Mouse (Mus musculus) forebrain, embryonic 11.5 days (tissue): ENCODE data around the gene Jup. TPM values are rescaled to one million over a fixed set of nuclear protein-coding genes. Genes with fewer than 3 reads are reported as not detected.
A peak's percentile ranks its signal among the peaks of the same experiment; 100 is the strongest.

Experiments used
- ATAC-seq: fragments of 200-750 bp; cut with Nextera tagmentation; replicated peaks from 2 replicates; pipeline ENCODE4 v1.8.0; 2017; ENCODE audit warnings: moderate TSS enrichment; ENCODE audit not compliant: low FRiP score
- DNase-seq: peaks from one replicate; pipeline ENCODE4 v3.0.0-alpha.2; 2017; ENCODE audit warnings: low spot score
- H3K27ac ChIP-seq: fragments of 300-500 bp; sonication (generic); 2 replicates; pipeline ENCODE4 v1.5.1; 2014; ENCODE audit warnings: low read depth, low read length
- H3K27me3 ChIP-seq: fragments of 300-500 bp; sonication (generic); 2 replicates; pipeline ENCODE4 v1.6.1; 2014; ENCODE audit warnings: mild to moderate bottlenecking, low read length, mixed read lengths; ENCODE audit not compliant: control insufficient read depth, insufficient read depth
- H3K36me3 ChIP-seq: fragments of 300-500 bp; sonication (generic); 2 replicates; pipeline ENCODE4 v1.6.1; 2014; ENCODE audit warnings: mild to moderate bottlenecking, low read length, moderate library complexity, mixed read lengths; ENCODE audit not compliant: control insufficient read depth, insufficient read depth
- H3K4me1 ChIP-seq: fragments of 300-500 bp; sonication (generic); replicated peaks from 2 replicates; pipeline ENCODE4 v1.6.1; 2014; ENCODE audit warnings: low read length, mixed read lengths; ENCODE audit not compliant: control insufficient read depth, insufficient read depth
- H3K4me2 ChIP-seq: fragments of 300-500 bp; sonication (generic); 2 replicates; pipeline ENCODE4 v1.6.1; 2014; ENCODE audit warnings: low read depth, mild to moderate bottlenecking, low read length, moderate library complexity, mixed read lengths; ENCODE audit not compliant: severe bottlenecking
- H3K4me3 ChIP-seq: fragments of 300-500 bp; sonication (generic); 2 replicates; pipeline ENCODE4 v1.5.1; 2014; ENCODE audit warnings: low read depth, low read length
- H3K9ac ChIP-seq: fragments of 300-500 bp; sonication (generic); 2 replicates; pipeline ENCODE4 v1.6.1; 2014; ENCODE audit warnings: low read length
- H3K9me3 ChIP-seq: fragments of 300-500 bp; sonication (generic); 2 replicates; pipeline ENCODE4 v1.6.1; 2016; ENCODE audit warnings: low read length, mixed read lengths; ENCODE audit not compliant: control insufficient read depth
- WGBS: fragments of 180-500 bp; shearing (Covaris S2); extraction: QIAGEN DNeasy Blood & Tissue Kit; methylation state at CpG from one replicate; pipeline ENCODE4 v1.1.7; 2014; 5-methylcytosine and 5-hydroxymethylcytosine counted together
- polyA plus RNA-seq: library from polyadenylated mRNA; unstranded; fragments of >200 nt; fragmentation: Nextera tagmentation; extraction: Ambion mirVana; gene quantifications from 2 replicates; pipeline ENCODE4 v1.2.1, GENCODE M21; 2014

The Jup gene
- polyA plus RNA-seq, 1 experiment from 2014 or later: 35.5 TPM

- WGBS: 84% methylated on average over 9 of the region's 9 CpGs
- Histone ChIP-seq H3K4me2 (no peak overlapping the region), H3K27me3 (no peaks in the 10 kb centered on the region), H3K4me1 (no peaks in the 10 kb centered on the region), H3K27ac (no peak overlapping the region), H3K4me3 (no peak overlapping the region), H3K36me3 (no peaks in the 10 kb centered on the region; the same call in 1 of the 2 replicates), H3K9me3 (no peaks in the 10 kb centered on the region), H3K9ac (no peak overlapping the region)
- no peak for DNase-seq
- no peak for ATAC-seq
These were observed 31.1 kb upstream of the Jup start for GRCm38 (mm10) chr11:100428612-100429199.

- no peak for ATAC-seq
- no peak overlapping the region for H3K27ac ChIP-seq
- 89% methylated on average over 3 of the region's 3 CpGs for WGBS
These were observed 29.3 kb upstream of the Jup start for GRCm38 (mm10) chr11:100426820-100427219.

GRCm38 (mm10) chr11:100425851-100426250 is 28.3 kb upstream of the Jup start:
- H3K36me3 ChIP-seq: no peaks in the 10 kb centered on the region
- H3K27ac ChIP-seq: no peak overlapping the region
- H3K9me3 ChIP-seq: no peaks in the 10 kb centered on the region
- ATAC-seq (no peak), DNase-seq (peak; percentile 67)
- H3K27me3 ChIP-seq: no peaks in the 10 kb centered on the region
- no peaks in the 10 kb centered on the region for H3K4me1 ChIP-seq
- H3K4me3 ChIP-seq: no peak overlapping the region
- peak overlapping the region; percentile 33; the same call in 1 of the 2 replicates for H3K9ac ChIP-seq
- WGBS: 37% methylated on average over 7 of the region's 7 CpGs
- H3K4me2 ChIP-seq: no peak overlapping the region

More at GRCm38 (mm10) chr11:100426820-100427219, 29.3 kb upstream of the Jup start:
- DNase-seq: no peak
- H3K4me2 ChIP-seq: no peak overlapping the region
- no peaks in the 10 kb centered on the region for H3K27me3 ChIP-seq
- no peaks in the 10 kb centered on the region for H3K9me3 ChIP-seq
- no peak overlapping the region for H3K4me3 ChIP-seq
- no peaks in the 10 kb centered on the region for H3K4me1 ChIP-seq
- no peaks in the 10 kb centered on the region for H3K36me3 ChIP-seq
- no peak overlapping the region for H3K9ac ChIP-seq

GRCm38 (mm10) chr11:100423836-100424235 is 26.3 kb upstream of the Jup start:
- DNase-seq: no peak
- H3K36me3 ChIP-seq: no peaks in the 10 kb centered on the region
- 90% methylated on average over 7 of the region's 7 CpGs for WGBS

GRCm38 (mm10) chr11:100421537-100421936 is 24.0 kb upstream of the Jup start:
- Histone ChIP-seq H3K9me3 (no peaks in the 10 kb centered on the region), H3K27ac (no peak overlapping the region), H3K27me3 (no peaks in the 10 kb centered on the region), H3K4me2 (no peak overlapping the region), H3K9ac (no peak overlapping the region), H3K36me3 (no peaks in the 10 kb centered on the region), H3K4me1 (no peaks in the 10 kb centered on the region), H3K4me3 (no peak overlapping the region)
- ATAC-seq (no peak), DNase-seq (no peak)
- 70% methylated on average over 8 of the region's 8 CpGs for WGBS

More at GRCm38 (mm10) chr11:100423836-100424235, 26.3 kb upstream of the Jup start:
- Histone ChIP-seq H3K9ac (no peak overlapping the region; the same call in 1 of the 2 replicates), H3K4me2 (no peak overlapping the region), H3K9me3 (no peaks in the 10 kb centered on the region), H3K4me3 (no peak overlapping the region), H3K27me3 (no peaks in the 10 kb centered on the region), H3K27ac (no peak overlapping the region), H3K4me1 (no peaks in the 10 kb centered on the region)
- ATAC-seq: no peak

- H3K27ac ChIP-seq: peak within 1 kb of the TSS; percentile 10; the same call in 1 of the 2 replicates
- no peaks in the 10 kb centered on the region for H3K36me3 ChIP-seq
- H3K27me3 ChIP-seq: peaks cover 9% of the 10 kb centered on the region
- no peaks in the 10 kb centered on the region for H3K9me3 ChIP-seq
- ATAC-seq (peak; percentile 36), DNase-seq (peak; percentile 74)
- peak within 1 kb of the TSS; percentile 69 for H3K9ac ChIP-seq
- H3K4me3 ChIP-seq: peak within 1 kb of the TSS; percentile 57
- peaks cover 13% of the 10 kb centered on the region; the same call in 1 of the 2 replicates for H3K4me1 ChIP-seq
- H3K4me2 ChIP-seq: peak within 1 kb of the TSS; percentile 67
- WGBS: under 1% methylated on average over 31 of the region's 31 CpGs
These were observed 17.6 kb upstream of the Jup start, which contains the start of gene Fkbp10 for GRCm38 (mm10) chr11:100414914-100415822. Fkbp10 (plus strand) TSS chr11:100415697.

GRCm38 (mm10) chr11:100414021-100414913 is 16.7 kb upstream of the Jup start, which contains the start of gene P3h4:
P3h4 (minus strand) TSS chr11:100414836.
- Histone ChIP-seq H3K36me3 (no peaks in the 10 kb centered on the region), H3K4me2 (peak within 1 kb of the TSS; percentile 67), H3K9me3 (no peaks in the 10 kb centered on the region), H3K27ac (peak within 1 kb of the TSS; percentile 10; the same call in 1 of the 2 replicates), H3K4me3 (peak within 1 kb of the TSS; percentile 57), H3K4me1 (peaks cover 13% of the 10 kb centered on the region; the same call in 1 of the 2 replicates), H3K27me3 (peaks cover 9% of the 10 kb centered on the region), H3K9ac (peak within 1 kb of the TSS; percentile 69)
- ATAC-seq: peak; percentile 90
- peak; percentile 89 for DNase-seq
- WGBS: 2% methylated on average over 86 of the region's 93 CpGs

- DNase-seq (no peak), ATAC-seq (no peak)
- no peaks in the 10 kb centered on the region for H3K36me3 ChIP-seq
- H3K4me2 ChIP-seq: peak overlapping the region; percentile 67; the same call in 1 of the 2 replicates
- H3K27ac ChIP-seq: no peak overlapping the region
- H3K9ac ChIP-seq: peak overlapping the region; percentile 69
- H3K9me3 ChIP-seq: no peaks in the 10 kb centered on the region
- peak overlapping the region; percentile 57 for H3K4me3 ChIP-seq
- 83% methylated on average over 11 of the region's 11 CpGs for WGBS
- peaks cover 9% of the 10 kb centered on the region for H3K27me3 ChIP-seq
- peaks cover 13% of the 10 kb centered on the region; the same call in 1 of the 2 replicates for H3K4me1 ChIP-seq
These were observed 16.0 kb upstream of the Jup start for GRCm38 (mm10) chr11:100413541-100413940.
